Comparison of ENCODE assay signal across 8 mouse cellular contexts in genomic region chr1:52233143-52233713, GRCm38 (mm10). TPM values are rescaled to one million over a fixed set of nuclear protein-coding genes. Genes with fewer than 3 reads are reported as not detected.
A peak's percentile ranks its signal among the peaks of the same experiment; 100 is the strongest.
DNase-seq lines count a peak whose midpoint lies in the region; ATAC-seq lines count a peak whose summit lies in the region.

Gls (minus strand) TSS chr1:52233232.

- H3K9ac ChIP-seq in kidney, embryonic 15.5 days = peak within 1 kb of the TSS; percentile 92

- no peaks in the 10 kb centered on the region for H3K36me3 ChIP-seq in heart, embryonic 10.5 days
- no peaks in the 10 kb centered on the region for H3K36me3 ChIP-seq in kidney, embryonic 15.5 days

- H3K4me3 ChIP-seq in heart, embryonic 10.5 days = peak within 1 kb of the TSS; percentile 97
- H3K4me3 ChIP-seq in kidney, embryonic 15.5 days (replicated peaks) = peak within 1 kb of the TSS; percentile 96

- H3K27ac ChIP-seq in heart, embryonic 10.5 days = peak within 1 kb of the TSS; percentile 99
- H3K27ac ChIP-seq in kidney, embryonic 15.5 days = peak within 1 kb of the TSS; percentile 97

- peak; percentile 98 for ATAC-seq in erythroblast, adult 5-6 weeks (replicated peaks; ENCODE audit: low FRiP score, poor library complexity, severe bottlenecking)
- ATAC-seq in kidney, embryonic 15.5 days (replicated peaks; ENCODE audit: low FRiP score) = peak; percentile 100
- peak; percentile 100 for ATAC-seq in monocyte, adult 5-6 weeks (replicated peaks; ENCODE audit: insufficient number of reproducible peaks, low FRiP score, low TSS enrichment, poor library complexity, severe bottlenecking)

- H3K4me1 ChIP-seq in heart, embryonic 10.5 days = peaks cover 15% of the 10 kb centered on the region
- H3K4me1 ChIP-seq in kidney, embryonic 15.5 days = peaks cover 6% of the 10 kb centered on the region

- WGBS in heart, embryonic 10.5 days = under 1% methylated on average over 46 of the region's 46 CpGs
- WGBS in kidney, embryonic 15.5 days = under 1% methylated on average over 46 of the region's 46 CpGs

- no peaks in the 10 kb centered on the region for H3K9me3 ChIP-seq in heart, embryonic 10.5 days
- no peaks in the 10 kb centered on the region for H3K9me3 ChIP-seq in kidney, embryonic 15.5 days (replicated peaks)

- peak; percentile 95 to 96 for DNase-seq in B cell, adult 2 months
- DNase-seq in brain, adult 2 months (ENCODE audit: low read depth, low spot score) = peak; percentile 100
- peak; percentile 99 for DNase-seq in heart, embryonic 10.5 days (ENCODE audit: low spot score)
- DNase-seq in liver = peak; percentile 97
- peak; percentile 96 to 98 for DNase-seq in spleen, postnatal 4 days (ENCODE audit: low spot score in 2 of 2)

- H3K27me3 ChIP-seq in heart, embryonic 10.5 days (ENCODE audit: insufficient read depth, poor library complexity, severe bottlenecking) = no peaks in the 10 kb centered on the region
- no peaks in the 10 kb centered on the region for H3K27me3 ChIP-seq in kidney, embryonic 15.5 days

- peak within 1 kb of the TSS; percentile 79 for H3K4me2 ChIP-seq in kidney, embryonic 15.5 days

RNA-seq across cellular contexts. Expression of gene Gls, which starts in this region (rescaled TPM):
- 34.4 and 53.7 TPM in 2 replicates for total RNA-seq in erythroblast, adult 5-6 weeks (2015; ENCODE audit: low replicate concordance)
- 75.8 and 96.0 TPM in 2 replicates for total RNA-seq in erythroblast, adult 5-6 weeks (2017; ENCODE audit: low replicate concordance)
- polyA plus RNA-seq in heart, embryonic 10.5 days (2016; fragmentation: Nextera tagmentation; extraction: Ambion mirVana) = 25.1 and 26.1 TPM in 2 replicates
- 23.4 and 28.6 TPM in 2 replicates for polyA plus RNA-seq in kidney, embryonic 15.5 days (2015; fragmentation: Nextera tagmentation; extraction: Ambion mirVana)
- total RNA-seq in monocyte, adult 5-6 weeks (2017) = 354 to 365 TPM (median 355 TPM) in 3 replicates

Comparison
In these comparisons a context has a peak if more than half of its experiments do, and no peak if none do; other contexts are left out.
1. Peak in every context shown above with its lines: DNase-seq, ATAC-seq, H3K4me3 ChIP-seq and H3K27ac ChIP-seq.